Mouse (Mus musculus) CH12F3 (cell line): ENCODE measurements around the gene Akr1c13.

Experiments
- in situ Hi-C: fragments of 300-500 bp; cut with MboI; formaldehyde crosslinking; loops from 2 replicates; pipeline ENCODE4 v1.14.3; 2020; ENCODE audit warnings: low sequenced_read_pairs

Gene Akr1c13

DNA sequence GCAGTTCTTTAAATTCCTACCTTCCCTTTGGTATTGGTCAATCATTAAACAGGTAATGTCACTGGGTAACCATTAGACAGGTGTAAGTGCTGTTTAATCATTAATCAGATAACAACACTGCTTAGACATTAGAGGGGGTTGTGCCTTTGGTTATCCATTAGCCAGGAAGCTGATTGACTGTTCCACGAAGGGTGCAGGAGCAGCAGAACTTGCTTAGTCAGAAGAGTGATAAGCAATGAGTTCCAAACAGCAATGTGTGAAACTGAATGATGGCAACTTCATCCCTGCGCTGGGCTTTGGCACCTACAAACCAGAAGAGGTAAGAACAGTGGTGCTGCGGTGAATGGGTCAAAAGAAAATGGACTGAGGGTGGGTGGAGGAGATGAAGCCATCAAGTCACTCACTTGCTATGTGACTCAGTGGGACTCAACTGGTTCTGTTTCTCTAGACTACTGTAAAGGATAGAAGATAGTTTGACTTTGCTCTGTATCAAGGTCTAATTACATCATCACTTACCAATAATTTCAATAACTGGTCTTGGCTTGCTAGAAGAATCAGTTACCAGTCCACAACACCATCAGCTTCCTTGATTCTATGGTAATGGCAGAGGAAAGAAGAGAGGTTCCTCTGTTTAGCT lies 42.7 kb downstream of the Akr1c13 start:
- in situ Hi-C loops, result no loop called here

- in situ Hi-C loops, result no loop called here
These were observed 54.1 kb downstream of the Akr1c13 start for GRCm38 (mm10) chr13:4244861-4245559.

DNA sequence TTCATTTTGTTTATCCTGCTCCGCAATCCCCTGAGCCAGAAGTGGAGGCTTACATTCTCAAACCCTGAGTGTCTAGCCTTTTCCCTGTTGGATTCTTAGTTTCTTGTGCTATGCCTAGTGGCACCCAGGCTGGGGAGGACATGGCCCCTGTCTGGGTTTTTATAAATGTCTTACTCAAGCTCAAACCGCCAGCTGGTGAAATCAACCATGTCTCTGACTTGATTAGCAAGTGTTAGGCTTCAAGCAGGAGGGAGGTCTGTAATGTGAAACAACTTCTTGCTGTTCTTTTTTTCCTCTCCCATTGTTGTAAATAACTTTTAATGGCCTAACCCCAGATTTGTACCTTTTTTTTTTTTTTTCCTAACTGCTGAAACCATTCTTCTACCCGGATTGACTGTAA lies 58.4 kb downstream of the Akr1c13 start:
- in situ Hi-C loops, result no loop called here
